Mouse (Mus musculus) left cerebral cortex, adult 18-20 months (tissue): ENCODE results near the gene 1700012B07Rik. TPM values are rescaled to one million over a fixed set of nuclear protein-coding genes. Genes with fewer than 3 reads are reported as not detected.

Experiments
- DNase-seq, 2 experiments: peaks; one replicate each; pipeline ENCODE4 v3.0.0; 2021 to 2022; ENCODE audit warnings: low spot score in 2 of 2, mixed read lengths in 1 of 2
- total RNA-seq, 2 experiments: library from RNA; stranded (reverse); gene quantifications; 2 replicates each; pipeline ENCODE4 v1.2.3; 2021

1700012B07Rik gene
- total RNA-seq, 2 experiments from 2014 or later, result not detected

- no peak for DNase-seq
Observed at GRCm38 (mm10) chr11:109851996-109852395, 24.1 kb upstream of the 1700012B07Rik start.

- DNase-seq, result no peak
Observed at GRCm38 (mm10) chr11:109846343-109846742, 18.5 kb upstream of the 1700012B07Rik start.

DNA sequence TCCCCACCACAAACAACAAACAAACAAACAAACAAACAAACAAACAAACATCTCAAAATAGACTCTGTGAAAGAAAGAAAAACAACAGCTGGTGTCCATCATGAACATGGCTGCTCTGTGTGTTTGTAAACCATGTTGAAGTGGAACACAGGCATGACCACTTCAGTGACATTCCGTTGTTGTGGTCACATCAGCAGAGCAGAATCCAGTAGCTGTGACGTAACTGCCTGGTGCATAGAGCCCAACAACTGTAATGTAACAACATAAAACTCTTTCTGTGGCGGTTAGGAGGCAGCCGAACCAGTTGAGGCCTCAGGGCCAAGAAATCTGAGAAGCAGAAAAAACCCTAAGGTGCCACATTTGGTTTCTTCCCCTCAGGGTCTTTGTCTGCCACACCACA is 17.8 kb upstream of the 1700012B07Rik start:
- no peak for DNase-seq

GRCm38 (mm10) chr11:109844466-109844865 is 16.6 kb upstream of the 1700012B07Rik start:
- DNase-seq, result no peak

DNA sequence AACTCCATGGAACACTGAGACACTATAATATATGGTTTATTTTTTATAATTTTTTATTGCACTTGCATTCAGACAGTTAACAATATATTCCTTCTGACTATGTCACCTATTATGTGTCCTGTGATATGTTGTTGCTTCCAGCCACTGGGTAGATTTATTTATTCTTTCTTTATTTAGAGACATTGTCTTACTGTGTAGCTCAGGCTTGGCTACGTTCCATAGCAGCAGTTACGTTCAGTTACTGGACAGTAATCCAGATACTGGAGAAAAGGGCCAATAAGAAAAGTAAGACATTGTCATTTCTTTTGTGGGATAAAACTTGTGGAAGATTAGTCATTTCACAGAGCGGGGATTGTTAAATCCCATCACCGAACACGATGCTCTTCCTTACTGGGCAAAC is 2.5 kb upstream of the 1700012B07Rik start:
- DNase-seq, result no peak

DNA sequence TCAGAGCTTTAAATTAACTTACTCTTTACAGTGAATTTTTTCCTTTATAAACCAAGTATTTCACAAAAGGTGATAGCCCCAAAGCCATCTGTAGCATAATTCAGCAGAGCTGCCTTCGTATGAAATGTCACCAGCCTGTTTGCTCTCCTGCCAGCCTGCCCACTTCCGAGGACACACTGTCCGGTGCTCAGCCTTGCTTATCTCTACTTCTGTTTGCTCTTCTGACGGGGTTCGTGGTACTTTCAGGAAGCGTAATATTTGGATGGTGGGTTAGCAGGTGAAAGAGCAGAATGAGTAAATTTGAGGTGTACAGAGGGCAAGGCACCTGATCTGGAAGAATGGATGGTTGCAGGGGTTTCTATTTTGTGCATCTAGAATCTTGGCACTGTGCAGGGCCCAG is 5.6 kb downstream of the 1700012B07Rik start:
- no peak for DNase-seq

DNA sequence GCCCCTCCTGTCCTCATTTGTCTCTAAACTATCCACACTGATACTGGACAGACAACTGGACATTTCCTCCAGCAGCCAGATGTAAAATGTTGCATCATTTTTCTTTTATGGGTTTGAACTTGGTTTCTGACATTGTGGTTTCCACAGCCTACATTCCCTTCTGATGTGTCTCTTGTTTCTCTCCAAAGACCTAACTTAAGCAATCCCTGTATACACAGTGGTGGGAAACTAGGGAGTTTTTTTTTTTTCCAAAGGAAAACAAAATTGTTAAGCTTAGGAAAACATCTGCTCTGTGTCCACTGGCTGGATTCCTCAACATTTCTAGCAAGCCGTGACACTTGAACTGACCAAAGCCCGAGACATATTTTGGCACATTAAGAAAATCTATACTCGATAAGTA is 10.4 kb downstream of the 1700012B07Rik start:
- DNase-seq, result no peak

DNA sequence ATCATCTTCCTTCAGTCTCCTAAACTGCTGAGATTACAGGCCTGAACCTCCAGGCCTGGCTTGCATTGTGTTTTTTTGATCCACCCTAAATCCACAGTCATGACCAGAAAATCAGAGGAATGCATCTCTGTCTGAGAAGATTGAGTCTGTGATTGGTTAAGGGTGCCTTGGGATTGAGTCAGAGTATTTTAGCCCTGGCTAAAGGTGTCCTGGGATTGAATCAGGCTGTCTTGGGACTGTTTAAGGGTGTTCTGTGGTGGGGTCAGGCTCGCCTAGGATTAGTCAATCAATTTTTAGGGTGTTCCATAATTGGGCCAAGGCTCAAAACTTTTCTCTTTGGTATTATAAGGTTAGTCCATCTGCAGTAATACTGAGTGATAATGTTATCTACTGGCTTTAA is 10.9 kb downstream of the 1700012B07Rik start:
- no peak for DNase-seq

DNA sequence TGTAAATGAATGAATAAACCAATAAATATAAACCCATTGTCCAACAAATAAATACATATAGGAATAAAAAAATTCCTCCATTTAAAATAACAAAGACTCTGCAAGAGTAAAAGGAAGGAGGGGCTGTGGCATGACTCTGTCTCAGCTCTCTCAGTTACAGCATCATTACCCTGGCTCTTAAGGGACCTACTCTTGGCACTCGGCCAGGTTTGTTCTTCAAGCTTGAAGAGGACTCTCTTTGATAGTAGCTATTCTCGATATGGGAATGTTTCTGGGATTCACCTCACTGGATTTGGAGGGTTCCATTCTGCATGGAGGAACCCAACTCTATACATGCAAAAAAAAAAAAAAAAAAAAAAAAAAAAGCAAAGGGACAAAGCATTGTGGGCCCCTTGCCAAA is 16.1 kb downstream of the 1700012B07Rik start:
- DNase-seq, result no peak

DNA sequence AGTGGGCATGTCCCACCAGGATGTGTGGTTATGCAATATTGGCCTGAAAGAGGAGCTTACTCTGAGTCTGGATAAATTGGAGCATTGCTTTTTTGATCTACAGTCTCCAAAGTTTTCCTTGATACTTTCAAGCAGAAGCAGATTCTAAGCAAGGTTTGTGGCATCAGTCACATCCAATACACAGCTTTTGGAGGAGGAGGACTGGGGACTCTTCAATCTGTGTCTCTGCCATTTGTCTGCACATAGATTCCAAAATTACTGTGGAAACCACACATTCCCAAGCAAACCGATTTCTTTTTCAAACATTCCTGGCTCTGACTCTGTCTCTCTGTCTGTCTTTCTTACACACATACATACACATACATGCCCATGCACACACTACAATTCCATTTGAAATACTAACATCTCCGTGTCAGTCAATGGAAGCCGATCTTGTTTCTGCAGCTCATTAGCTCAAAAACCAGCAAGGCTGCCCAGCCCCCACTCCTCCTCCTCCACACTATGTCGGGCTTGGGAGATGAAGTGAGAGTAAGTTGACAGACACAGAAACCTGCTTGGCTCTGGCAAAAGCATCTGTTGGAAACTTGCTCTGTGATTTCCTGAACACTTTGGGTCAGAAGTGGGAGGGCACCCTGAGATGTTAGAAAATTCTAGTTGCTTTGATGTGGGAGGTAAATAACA is 18.5 kb downstream of the 1700012B07Rik start:
- DNase-seq, result peak in 1 of 2 experiments; percentile 27

DNA sequence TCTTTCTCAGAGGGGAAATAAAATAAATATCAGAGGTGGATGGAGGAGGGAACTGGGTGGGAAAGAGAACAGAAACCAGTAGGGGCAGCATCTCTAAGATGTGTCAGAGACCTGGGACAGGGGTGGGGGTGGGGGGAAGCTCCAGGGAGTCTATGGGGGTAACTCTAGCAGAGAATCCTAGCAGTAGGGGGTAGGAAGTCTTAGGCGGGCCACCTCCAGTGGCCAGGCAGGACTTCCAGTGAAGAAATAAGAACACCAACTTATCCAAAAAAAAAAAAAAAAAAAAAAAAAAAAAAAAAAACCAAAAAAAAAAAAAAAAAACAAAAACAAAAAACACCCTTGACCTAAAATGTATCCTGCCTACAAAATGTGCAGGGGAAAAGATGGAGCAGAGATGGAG is 26.3 kb downstream of the 1700012B07Rik start:
- DNase-seq, result no peak

DNA sequence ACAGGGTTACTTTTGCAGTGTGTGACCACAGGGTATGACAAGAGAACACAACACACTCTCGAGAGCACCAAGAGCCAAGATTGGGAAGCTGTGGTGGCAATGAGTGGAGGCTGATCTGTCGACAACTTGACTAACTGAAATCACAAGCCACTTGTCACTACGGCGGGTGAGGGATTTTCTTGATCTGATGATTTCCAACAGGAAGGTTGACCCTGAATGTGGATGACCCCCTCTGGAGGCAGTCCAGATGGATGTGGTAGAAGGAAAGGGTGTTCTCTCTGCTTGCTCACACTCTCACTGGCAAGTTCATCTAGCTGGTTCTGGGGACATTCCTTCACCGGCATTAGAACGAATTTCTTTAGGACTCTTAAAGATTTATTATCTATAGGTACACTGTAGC is 30.3 kb downstream of the 1700012B07Rik start:
- DNase-seq, result no peak

DNA sequence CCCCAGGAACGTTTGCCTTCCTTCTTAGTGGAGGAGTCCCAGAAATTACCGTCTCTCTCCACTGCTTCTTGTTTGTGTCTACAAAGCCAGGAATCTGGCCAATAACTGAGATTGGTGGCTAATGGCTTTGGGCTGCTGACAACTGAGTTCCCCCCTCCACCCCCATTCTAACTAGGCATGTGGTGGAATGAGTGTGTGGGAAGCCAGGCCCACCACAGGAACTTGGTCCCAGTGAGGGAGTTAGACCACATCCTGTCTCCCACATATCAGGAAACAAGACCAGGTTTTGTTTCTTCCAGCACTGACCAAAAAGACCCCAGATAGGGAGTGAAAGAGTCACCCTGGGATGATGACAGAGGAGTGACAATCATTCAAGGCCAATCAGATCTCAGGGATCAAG is 32.3 kb downstream of the 1700012B07Rik start:
- DNase-seq, result no peak

DNA sequence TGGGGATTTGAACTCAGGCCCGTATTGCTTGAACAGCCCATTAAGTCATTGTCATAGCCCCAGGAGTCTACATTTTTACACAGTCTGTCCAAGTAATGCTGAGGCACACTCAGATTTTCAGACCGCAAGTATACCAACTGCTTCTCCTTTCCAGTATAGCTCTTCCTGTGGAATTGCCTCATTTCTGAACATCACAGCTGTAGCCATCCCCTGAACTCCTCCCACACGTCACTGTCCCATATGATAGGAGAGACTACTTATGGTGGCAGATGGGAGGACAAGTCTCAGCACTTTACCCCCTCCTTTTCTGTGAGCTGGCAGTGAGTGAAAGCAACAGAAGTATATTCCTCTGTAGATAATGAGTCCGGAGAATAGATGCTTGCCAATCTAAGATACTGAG is 34.3 kb downstream of the 1700012B07Rik start:
- peak in 1 of 2 experiments; percentile 7 for DNase-seq

DNA sequence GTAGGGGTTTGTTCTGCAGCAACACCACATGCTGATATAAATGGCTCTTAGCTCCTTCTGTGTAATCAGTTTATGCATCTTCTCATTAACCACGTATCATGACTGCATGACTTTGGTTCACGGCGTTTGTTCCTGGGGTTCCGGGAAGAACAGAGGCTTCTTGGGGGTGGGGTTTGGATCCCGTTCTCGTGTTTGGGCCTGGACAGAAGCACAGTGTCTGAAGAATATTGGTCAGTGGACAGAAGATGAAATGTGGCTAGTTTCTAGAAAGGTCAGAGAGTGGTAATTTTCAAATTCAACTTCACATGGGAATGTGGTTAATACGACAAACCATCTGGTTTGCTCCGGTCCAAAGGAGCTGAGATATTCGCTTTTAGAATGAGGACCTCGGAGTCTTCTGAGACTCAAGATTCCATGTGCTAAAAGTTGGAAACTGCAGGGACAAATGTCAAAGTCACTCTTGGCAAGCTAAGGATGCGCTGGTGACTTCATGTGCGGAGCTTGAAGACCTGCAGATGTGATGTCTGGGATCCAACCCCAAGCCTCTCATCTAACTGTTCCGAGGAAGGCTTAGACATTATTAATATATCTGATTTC is 35.3 kb downstream of the 1700012B07Rik start:
- DNase-seq, result no peak

- DNase-seq, result no peak
Observed at GRCm38 (mm10) chr11:109791965-109792364, 35.9 kb downstream of the 1700012B07Rik start.

DNA sequence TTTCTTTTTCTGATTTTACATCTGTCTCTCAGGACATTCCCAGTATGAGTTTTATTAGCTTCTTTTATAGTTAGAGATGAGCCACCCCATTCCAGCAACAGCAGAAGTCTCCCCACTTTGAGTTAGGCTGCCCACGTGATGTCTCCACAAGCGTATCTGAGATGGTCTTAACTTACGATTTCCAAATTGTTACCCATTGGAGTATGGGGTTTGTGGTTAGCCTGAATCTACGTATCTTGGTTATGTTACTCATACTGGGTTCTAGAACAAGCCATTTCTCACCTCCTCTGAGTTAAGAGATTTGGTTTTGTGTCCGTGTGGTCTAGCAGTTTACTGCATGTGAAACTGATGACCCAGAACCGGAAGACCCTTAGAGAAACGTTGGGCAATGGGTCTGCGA is 37.6 kb downstream of the 1700012B07Rik start:
- DNase-seq, result no peak

- DNase-seq, result peak in 1 of 2 experiments; percentile 24
Observed at GRCm38 (mm10) chr11:109785392-109785791, 42.5 kb downstream of the 1700012B07Rik start.

DNA sequence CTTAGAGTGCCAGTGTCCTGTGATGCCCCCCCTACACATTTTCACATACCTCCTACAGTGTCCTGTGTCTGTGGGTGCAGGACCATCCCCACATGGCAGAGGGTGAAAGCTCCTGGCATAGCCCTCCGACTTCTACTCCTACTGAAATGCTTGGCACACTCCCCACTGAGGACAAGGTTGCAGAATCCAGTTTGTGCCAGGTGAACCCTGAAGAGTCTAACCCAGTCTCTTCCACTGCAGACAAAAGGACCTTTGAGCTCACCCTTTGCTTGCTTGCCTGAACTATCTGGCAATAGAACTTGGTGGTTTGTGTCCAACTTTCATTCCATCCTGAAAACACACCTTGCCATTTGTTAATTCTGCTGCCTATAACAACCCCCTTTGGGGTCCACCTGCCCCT is 56.5 kb downstream of the 1700012B07Rik start:
- no peak for DNase-seq

GRCm38 (mm10) chr11:109770185-109770584 is 57.7 kb downstream of the 1700012B07Rik start:
- no peak for DNase-seq

DNA sequence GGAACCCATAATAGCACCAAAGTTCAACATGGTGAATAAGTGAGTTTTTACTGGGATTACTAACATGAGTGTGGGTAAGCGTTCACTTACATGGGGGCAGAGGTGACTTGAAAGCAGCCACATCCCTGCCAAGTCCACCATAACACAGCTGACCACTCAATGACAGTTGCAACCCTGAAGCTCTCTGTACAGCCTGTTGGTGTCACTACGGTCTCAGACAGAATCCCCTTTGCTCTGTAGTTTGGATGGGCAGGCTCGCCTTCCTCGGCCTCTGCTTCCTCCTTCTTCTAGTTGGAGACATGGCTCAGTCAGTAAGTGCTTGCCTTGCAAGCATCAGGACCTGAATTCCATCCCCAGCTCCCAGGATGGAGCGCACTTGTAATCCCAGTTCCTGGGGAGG is 58.8 kb downstream of the 1700012B07Rik start:
- DNase-seq, result no peak

DNA sequence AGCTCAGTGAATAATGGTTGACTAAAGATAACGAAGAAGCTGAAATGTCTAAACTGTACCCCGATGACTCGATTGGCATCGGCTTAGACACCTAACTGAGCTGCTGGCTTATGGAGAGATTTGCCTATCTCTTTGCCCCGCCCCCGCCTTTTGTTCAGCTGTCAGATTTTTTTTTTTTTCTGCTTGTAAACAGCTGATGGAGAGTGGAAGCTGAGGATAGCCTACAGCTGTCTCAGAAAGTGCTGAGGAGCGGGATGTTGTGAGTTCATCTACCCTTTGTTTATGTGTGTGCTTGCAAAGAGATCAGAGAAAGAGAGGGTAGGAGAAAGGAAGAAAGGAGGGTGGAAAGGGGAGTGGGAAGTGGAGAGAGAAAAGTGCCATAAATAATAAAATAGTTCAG is 67.8 kb downstream of the 1700012B07Rik start:
- no peak for DNase-seq

- no peak for DNase-seq
Observed at GRCm38 (mm10) chr11:109758616-109759215, 69.1 kb downstream of the 1700012B07Rik start.
